Mouse (Mus musculus) layer of hippocampus, adult 2 months (tissue): ENCODE measurements at regions not wholly inside any gene's neighbourhood (a gene's known extent, or its start where the extent isn't known, plus 50 kb on each side); places are given as distances from the start of the nearest gene placed in this dataset.

Source experiments
- DNase-seq, 2 experiments: peaks; one replicate each; pipeline ENCODE4 v3.0.0; 2022; ENCODE audit warnings: low spot score in 2 of 2
- H3K27ac ChIP-seq: fragments of 200-600 bp; 2 replicates; pipeline ENCODE4 v1.8.1; 2022
- H3K4me3 ChIP-seq: fragments of 200-600 bp; 2 replicates; pipeline ENCODE4 v1.8.1; 2022; ENCODE audit warnings: mild to moderate bottlenecking
- CTCF ChIP-seq: fragments of 200-600 bp; conservative IDR thresholded peaks from 2 replicates; pipeline ENCODE4 v1.8.1; 2022; ENCODE audit warnings: antibody characterized with exemption, mild to moderate bottlenecking, moderate library complexity

DNA sequence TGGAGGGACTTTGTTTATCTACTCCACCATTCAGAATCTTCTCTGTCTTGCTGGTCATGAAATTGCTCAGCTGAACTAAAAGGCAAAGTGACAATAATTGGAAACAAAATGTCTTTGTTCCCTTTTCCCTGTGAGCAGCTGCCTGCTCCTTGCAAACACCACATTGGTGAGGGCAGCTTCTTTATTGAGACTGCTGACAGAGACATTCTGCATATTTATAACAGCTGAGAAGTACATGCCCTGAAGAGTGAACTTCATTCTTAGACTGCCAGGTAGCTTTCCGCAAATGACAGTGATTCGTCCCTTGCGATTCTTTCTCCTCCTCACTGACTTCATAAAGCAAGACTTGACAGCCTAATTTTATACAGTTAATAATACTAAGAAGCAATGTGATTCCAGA is 237.0 kb downstream of the Cps1 start:
- no peak overlapping the region for H3K27ac ChIP-seq
- DNase-seq: no peak
- no peak overlapping the region for H3K4me3 ChIP-seq
- no peak for TF ChIP-seq CTCF

GRCm38 (mm10) chr1:67366038-67366437 is 243.2 kb downstream of the Cps1 start:
- TF ChIP-seq CTCF: no peak
- no peak overlapping the region for H3K4me3 ChIP-seq
- no peak overlapping the region for H3K27ac ChIP-seq
- no peak for DNase-seq

DNA sequence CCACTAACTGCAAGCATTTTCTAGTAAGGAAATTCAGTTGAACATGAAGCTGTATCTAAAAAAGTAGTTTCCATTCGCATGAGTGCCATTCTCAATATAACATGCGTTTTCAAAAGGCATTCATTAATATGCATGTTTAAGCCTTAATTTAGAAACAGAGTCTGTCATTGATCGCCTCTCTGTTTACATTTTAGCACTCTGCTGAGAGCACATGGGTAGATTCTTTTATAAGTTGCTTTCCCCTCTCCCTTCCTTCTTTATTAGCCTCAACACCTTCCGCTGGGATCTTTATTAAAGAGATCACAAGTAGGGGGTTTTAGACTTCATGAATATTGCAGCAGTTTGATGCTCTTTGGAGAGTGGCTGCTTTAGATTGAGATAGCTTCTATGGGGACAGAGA is 243.7 kb downstream of the Cps1 start:
- no peak for TF ChIP-seq CTCF
- DNase-seq: no peak
- no peak overlapping the region for H3K27ac ChIP-seq
- H3K4me3 ChIP-seq: no peak overlapping the region

- no peak for TF ChIP-seq CTCF
- no peak overlapping the region for H3K27ac ChIP-seq
- no peak overlapping the region for H3K4me3 ChIP-seq
- DNase-seq: no peak
Measured at GRCm38 (mm10) chr1:67382366-67382765, 259.5 kb downstream of the Cps1 start.

DNA sequence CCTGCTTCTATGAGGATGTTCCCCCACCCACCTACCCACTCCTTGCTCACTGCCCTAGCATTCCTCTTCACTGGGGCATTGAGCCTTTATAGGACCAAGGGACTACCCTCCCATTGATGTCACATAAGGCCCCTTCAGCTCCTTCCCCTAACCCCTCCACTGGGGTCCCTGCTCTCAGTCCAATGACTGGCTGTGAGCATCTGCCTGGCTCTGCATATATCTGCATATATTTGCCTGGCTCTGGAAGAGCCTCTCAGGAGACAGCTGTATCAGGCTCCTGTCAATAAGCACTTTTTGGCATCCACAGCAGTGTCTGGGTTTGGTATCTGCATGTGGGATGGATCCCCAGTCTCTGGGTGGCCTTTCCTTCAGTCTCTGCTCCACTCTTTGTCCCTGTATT is 262.6 kb downstream of the Cps1 start:
- Histone ChIP-seq H3K4me3 (no peak overlapping the region), H3K27ac (no peak overlapping the region)
- no peak for TF ChIP-seq CTCF
- no peak for DNase-seq

- H3K4me3 ChIP-seq: no peak overlapping the region
- DNase-seq: no peak
- TF ChIP-seq CTCF: no peak
- H3K27ac ChIP-seq: no peak overlapping the region
Measured at GRCm38 (mm10) chr1:67386877-67387276, 264.1 kb downstream of the Cps1 start.

DNA sequence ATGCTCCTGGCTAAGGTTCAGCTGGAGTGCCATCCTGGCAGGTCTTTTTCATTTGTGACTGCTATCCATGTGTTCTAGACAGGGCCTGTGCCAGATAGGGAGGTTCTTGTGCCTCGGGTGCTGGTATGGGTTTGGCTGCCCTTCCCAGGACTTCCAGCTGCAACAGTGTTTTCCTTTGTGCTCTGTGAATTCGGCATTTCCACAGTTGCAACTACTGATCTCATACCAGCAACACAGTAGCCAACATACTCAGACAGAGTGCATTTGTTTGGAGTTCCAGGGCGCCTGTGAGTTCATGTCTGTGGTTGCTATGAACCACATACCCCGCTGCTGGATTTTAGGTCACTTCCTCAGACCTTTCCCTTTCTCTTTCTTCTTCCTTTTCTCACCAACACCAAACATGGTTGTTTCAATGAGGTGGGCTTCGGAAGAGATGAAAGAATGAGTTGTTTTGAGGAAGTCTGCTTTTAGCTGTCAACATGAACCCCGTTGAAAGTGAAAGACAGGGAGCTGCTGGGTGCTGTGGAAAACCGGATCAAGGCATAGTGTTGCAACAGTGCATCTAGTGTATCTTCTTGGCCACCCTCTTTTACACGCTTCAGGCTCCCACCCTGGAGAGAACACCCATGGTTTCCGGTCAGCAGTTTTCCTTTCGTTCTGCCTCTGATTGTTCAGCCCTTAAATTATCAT is 275.1 kb downstream of the Cps1 start:
- no peak for TF ChIP-seq CTCF
- H3K4me3 ChIP-seq: peak overlapping the region; percentile 26
- H3K27ac ChIP-seq: peak overlapping the region; percentile 54
- peak in 1 of 2 experiments; percentile 16 for DNase-seq

- no peak for TF ChIP-seq CTCF
- no peak for DNase-seq
- Histone ChIP-seq H3K4me3 (no peak overlapping the region), H3K27ac (no peak overlapping the region)
Measured at GRCm38 (mm10) chr1:67409531-67409930, 286.7 kb downstream of the Cps1 start.

DNA sequence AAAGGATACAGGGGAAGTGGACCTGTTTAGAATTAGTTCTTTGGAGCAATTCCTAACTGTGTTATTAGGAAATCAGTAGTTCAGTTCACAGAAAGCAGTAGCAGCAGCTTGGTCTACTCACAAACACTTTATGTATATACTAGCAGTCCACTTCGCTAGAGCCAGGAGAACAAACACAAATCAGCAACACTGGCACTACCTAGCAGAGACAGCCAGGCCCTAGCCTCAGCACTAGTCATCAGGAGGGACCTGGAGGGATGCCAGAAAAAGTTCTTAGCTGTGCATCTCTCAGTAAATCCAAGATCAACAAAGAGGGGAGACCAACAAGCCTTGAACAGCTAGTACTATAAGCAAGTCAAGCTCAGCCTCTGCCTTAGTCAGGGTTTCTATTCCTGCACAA is 294.4 kb downstream of the Cps1 start:
- Histone ChIP-seq H3K27ac (no peak overlapping the region), H3K4me3 (no peak overlapping the region)
- no peak for TF ChIP-seq CTCF
- no peak for DNase-seq

GRCm38 (mm10) chr1:67428398-67428797 is 305.6 kb downstream of the Cps1 start:
- TF ChIP-seq CTCF: no peak
- DNase-seq: no peak
- Histone ChIP-seq H3K27ac (no peak overlapping the region), H3K4me3 (no peak overlapping the region)

DNA sequence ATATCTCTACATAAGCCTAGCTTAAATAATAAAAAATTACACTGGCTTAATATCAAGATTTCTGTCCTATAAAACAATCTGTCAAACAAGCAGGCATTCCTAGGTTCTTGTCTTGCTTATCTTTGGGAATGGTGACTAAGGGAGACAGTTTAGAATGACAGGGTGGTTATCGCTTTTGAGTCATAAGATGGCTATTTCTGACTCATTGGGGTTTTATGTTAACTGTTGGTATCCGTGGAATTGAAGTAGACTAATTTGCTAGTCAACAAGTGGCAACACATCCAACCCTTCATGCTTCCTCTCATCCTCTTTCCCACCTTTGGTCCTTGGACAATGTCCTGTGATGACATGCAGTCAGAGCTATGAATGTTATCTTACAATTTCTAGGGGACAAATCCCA is 328.0 kb downstream of the Cps1 start:
- Histone ChIP-seq H3K4me3 (no peak overlapping the region), H3K27ac (no peak overlapping the region)
- no peak for DNase-seq
- TF ChIP-seq CTCF: no peak

GRCm38 (mm10) chr1:67464203-67464602 is 341.4 kb downstream of the Cps1 start:
- no peak for TF ChIP-seq CTCF
- DNase-seq: no peak
- no peak overlapping the region for H3K4me3 ChIP-seq
- no peak overlapping the region for H3K27ac ChIP-seq

DNA sequence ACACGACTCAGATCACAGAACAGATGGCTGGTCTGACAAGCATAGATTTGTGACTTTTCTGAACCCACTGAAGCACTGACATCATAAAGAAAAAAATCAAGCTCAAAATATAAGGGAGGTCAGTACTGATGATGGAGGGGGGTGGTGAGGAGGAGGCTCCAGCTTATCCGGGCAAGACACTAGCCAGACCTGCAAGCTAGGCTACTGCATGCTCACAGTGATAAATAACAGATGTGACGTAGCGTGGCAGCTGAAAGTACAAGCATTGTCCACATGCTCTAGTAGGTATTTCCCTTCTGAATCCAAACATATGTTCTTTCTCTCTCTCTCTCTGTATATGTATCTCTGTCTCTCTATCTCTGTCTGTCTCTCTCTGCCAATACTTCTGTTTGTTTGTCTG is 342.7 kb downstream of the Cps1 start:
- no peak for DNase-seq
- Histone ChIP-seq H3K27ac (no peak overlapping the region), H3K4me3 (no peak overlapping the region)
- no peak for TF ChIP-seq CTCF

DNA sequence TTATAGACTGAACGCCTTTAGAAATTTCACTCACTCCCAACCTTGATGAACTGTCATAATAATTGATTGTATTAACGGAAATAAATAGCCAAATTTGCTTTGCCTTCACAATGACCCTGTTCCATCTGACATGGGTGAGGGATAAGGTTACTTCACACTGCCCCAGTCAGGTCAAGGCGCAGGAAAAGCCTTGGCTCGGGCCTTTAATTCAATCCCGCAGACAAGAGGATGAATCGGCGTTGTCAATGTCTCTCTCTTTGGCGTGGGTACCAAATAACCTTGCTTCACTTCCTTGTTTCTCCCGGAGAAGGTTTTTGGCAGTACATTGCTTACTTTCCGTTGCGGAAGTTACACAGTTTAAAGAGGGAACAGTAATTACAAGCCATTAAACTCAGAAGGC is 354.2 kb downstream of the Cps1 start:
- Histone ChIP-seq H3K4me3 (no peak overlapping the region), H3K27ac (no peak overlapping the region)
- DNase-seq: no peak
- no peak for TF ChIP-seq CTCF

DNA sequence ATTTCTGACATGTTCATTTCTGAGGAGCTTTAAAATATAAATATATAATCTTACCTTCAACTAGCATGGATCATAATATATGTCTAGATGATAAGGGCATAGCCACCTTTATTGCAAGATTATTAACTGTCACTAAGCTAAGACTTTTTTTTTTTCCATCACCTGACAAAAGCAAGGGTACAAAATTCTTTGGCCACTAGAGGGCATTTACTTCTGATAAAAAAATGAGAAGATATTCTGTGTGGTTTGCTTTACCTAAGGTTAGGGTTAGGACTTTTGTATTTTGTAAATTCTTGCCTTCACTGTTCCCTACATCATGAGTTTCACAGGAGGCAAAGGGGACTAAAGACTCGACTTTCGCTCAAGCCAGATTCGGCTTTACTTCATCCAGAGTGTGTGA is 355.1 kb downstream of the Cps1 start:
- Histone ChIP-seq H3K4me3 (no peak overlapping the region), H3K27ac (no peak overlapping the region)
- DNase-seq: peak; percentile 13 to 29
- peak; percentile 80 for TF ChIP-seq CTCF
